Mouse (Mus musculus): ENCODE results near the gene Slc30a6. TPM values are rescaled to one million over a fixed set of nuclear protein-coding genes. Genes with fewer than 3 reads are reported as not detected.
"Not testable (repeated sequence)": the region's sequence is repeated elsewhere in the genome, so short reads cannot be mapped to it uniquely, and the experiment has no call there.

Slc30a6 gene
- polyA plus RNA-seq, 2 experiments from 2014 or later: 24.3 to 37.3 TPM

GRCm38 (mm10) chr17:74453928-74454327 is 58.5 kb downstream of the Slc30a6 start:
- ATAC-seq: no peak

GRCm38 (mm10) chr17:74454660-74455059 is 59.3 kb downstream of the Slc30a6 start:
- no peak for ATAC-seq

GRCm38 (mm10) chr17:74455426-74455825 is 60.0 kb downstream of the Slc30a6 start:
- no peak for ATAC-seq

GRCm38 (mm10) chr17:74456825-74457224 is 61.4 kb downstream of the Slc30a6 start:
- ATAC-seq: no peak

- ATAC-seq: no peak
Observed at GRCm38 (mm10) chr17:74457972-74458677, 62.7 kb downstream of the Slc30a6 start.

GRCm38 (mm10) chr17:74458711-74459408 is 63.5 kb downstream of the Slc30a6 start, which contains the start of gene Nlrc4:
TSS of gene Nlrc4 (minus strand) at chr17:74459142.
- no peak for ATAC-seq

GRCm38 (mm10) chr17:74463510-74463909 is 68.1 kb downstream of the Slc30a6 start:
- ATAC-seq: no peak

- ATAC-seq: not testable (repeated sequence)
Observed at GRCm38 (mm10) chr17:74467981-74468380, 72.6 kb downstream of the Slc30a6 start.

- ATAC-seq: not testable (repeated sequence)
Observed at GRCm38 (mm10) chr17:74470133-74470532, 74.7 kb downstream of the Slc30a6 start.

Other genes starting within 250 kb of the Slc30a6 start
- gene Memo1, start 100.1 kb upstream of the Slc30a6 start, polyA plus RNA-seq (2017; shearing (Covaris generic)): 10 to 100 TPM; 37.0 to 47.0 TPM
- 100 to 1,000 TPM; 134 to 146 TPM for gene Dpy30, start 71.7 kb upstream of the Slc30a6 start, polyA plus RNA-seq (2017; shearing (Covaris generic))
- 10 to 100 TPM in 1 of 2 experiments, 1 to 10 TPM in 1; 6.9 to 10.9 TPM for gene Spast, start 56.6 kb upstream of the Slc30a6 start, polyA plus RNA-seq (2017; shearing (Covaris generic))
- 1 to 10 TPM; 1.3 to 2.2 TPM for gene Nlrc4, start 63.5 kb downstream of the Slc30a6 start, polyA plus RNA-seq (2017; shearing (Covaris generic))
- 10 to 100 TPM in 1 of 2 experiments, 1 to 10 TPM in 1; 8.2 to 19.9 TPM for gene Yipf4, start 93.9 kb downstream of the Slc30a6 start, polyA plus RNA-seq (2017; shearing (Covaris generic))
- gene Birc6, start 132.7 kb downstream of the Slc30a6 start, polyA plus RNA-seq (2017; shearing (Covaris generic)): 100 to 1,000 TPM; 156 to 252 TPM

Data from CD4-positive, CD25-positive, alpha-beta regulatory T cell, adult 4 months (primary cell).